Mouse (Mus musculus) midbrain, embryonic 10.5 days (tissue): ENCODE data around the gene Mrpl27. TPM values are rescaled to one million over a fixed set of nuclear protein-coding genes. Genes with fewer than 3 reads are reported as not detected.
"Not testable (repeated sequence)": the region's sequence is repeated elsewhere in the genome, so short reads cannot be mapped to it uniquely, and the experiment has no call there.

Source experiments
- DNase-seq: peaks from one replicate; pipeline ENCODE4 v3.0.0-alpha.2; 2017; ENCODE audit warnings: low spot score
- H3K27ac ChIP-seq: fragments of 300-500 bp; sonication (generic); replicated peaks from 2 replicates; pipeline ENCODE4 v1.5.1; 2016; ENCODE audit warnings: mild to moderate bottlenecking
- H3K27me3 ChIP-seq: fragments of 300-500 bp; sonication (generic); 2 replicates; pipeline ENCODE4 v1.6.1; 2016; ENCODE audit warnings: low read depth, mild to moderate bottlenecking; ENCODE audit not compliant: poor library complexity, severe bottlenecking
- H3K36me3 ChIP-seq: fragments of 300-500 bp; sonication (generic); 2 replicates; pipeline ENCODE4 v1.6.1; 2016; ENCODE audit warnings: mild to moderate bottlenecking, moderate library complexity
- H3K4me1 ChIP-seq: fragments of 300-500 bp; sonication (generic); 2 replicates; pipeline ENCODE4 v1.6.1; 2016
- H3K4me3 ChIP-seq: fragments of 300-500 bp; sonication (generic); 2 replicates; pipeline ENCODE4 v1.5.1; 2016; ENCODE audit warnings: mild to moderate bottlenecking, moderate library complexity
- H3K9me3 ChIP-seq: fragments of 300-500 bp; sonication (generic); replicated peaks from 2 replicates; pipeline ENCODE4 v1.6.1; 2016; ENCODE audit warnings: mild to moderate bottlenecking
- WGBS: fragments of 180-500 bp; shearing (Covaris S2); methylation state at CpG from one replicate; pipeline ENCODE4 v1.1.7; 2016; 5-methylcytosine and 5-hydroxymethylcytosine counted together
- polyA plus RNA-seq: library from polyadenylated mRNA; unstranded; fragments of >200 nt; fragmentation: Nextera tagmentation; extraction: Ambion mirVana; gene quantifications from 2 replicates; pipeline ENCODE4 v1.2.1, GENCODE M21; 2016

Gene Mrpl27
- polyA plus RNA-seq, 1 experiment from 2014 or later, result 145 TPM

- Histone ChIP-seq H3K4me3 (no peak overlapping the region), H3K27ac (no peak overlapping the region), H3K9me3 (no peaks in the 10 kb centered on the region), H3K36me3 (peaks cover 59% of the 10 kb centered on the region), H3K4me1 (peaks cover 16% of the 10 kb centered on the region), H3K27me3 (no peaks in the 10 kb centered on the region)
- DNase-seq, result no peak
- WGBS, result over 99% methylated on average over 5 of the region's 5 CpGs
Observed at GRCm38 (mm10) chr11:94631969-94632368, 21.6 kb upstream of the Mrpl27 start.

- Histone ChIP-seq H3K27ac (no peak overlapping the region), H3K9me3 (no peaks in the 10 kb centered on the region), H3K27me3 (no peaks in the 10 kb centered on the region), H3K36me3 (peaks cover 69% of the 10 kb centered on the region), H3K4me3 (no peak overlapping the region), H3K4me1 (peaks cover 16% of the 10 kb centered on the region)
- 92% methylated on average over 8 of the region's 8 CpGs for WGBS
- no peak for DNase-seq
Observed at GRCm38 (mm10) chr11:94632988-94633387, 20.6 kb upstream of the Mrpl27 start.

- Histone ChIP-seq H3K36me3 (peaks cover 84% of the 10 kb centered on the region), H3K9me3 (no peaks in the 10 kb centered on the region), H3K4me3 (no peak overlapping the region), H3K4me1 (peaks cover 16% of the 10 kb centered on the region), H3K27ac (no peak overlapping the region), H3K27me3 (no peaks in the 10 kb centered on the region)
- 90% methylated on average over 5 of the region's 5 CpGs for WGBS
- no peak for DNase-seq
Observed at GRCm38 (mm10) chr11:94634431-94634830, 19.1 kb upstream of the Mrpl27 start.

- H3K36me3 ChIP-seq, result peaks cover 99% of the 10 kb centered on the region
- H3K4me3 ChIP-seq, result no peak overlapping the region
- 88% methylated on average over 8 of the region's 8 CpGs for WGBS
- H3K4me1 ChIP-seq, result no peaks in the 10 kb centered on the region
- H3K27ac ChIP-seq, result no peak overlapping the region
- DNase-seq, result no peak
- H3K27me3 ChIP-seq, result no peaks in the 10 kb centered on the region
- no peaks in the 10 kb centered on the region for H3K9me3 ChIP-seq
Observed at GRCm38 (mm10) chr11:94644461-94645219, 8.9 kb upstream of the Mrpl27 start.

GRCm38 (mm10) chr11:94646457-94646856, 7.1 kb upstream of the Mrpl27 start:
- Histone ChIP-seq H3K9me3 (no peaks in the 10 kb centered on the region), H3K36me3 (peaks cover 97% of the 10 kb centered on the region), H3K4me3 (no peak overlapping the region), H3K4me1 (no peaks in the 10 kb centered on the region), H3K27me3 (no peaks in the 10 kb centered on the region), H3K27ac (no peak overlapping the region)
- DNase-seq, result no peak
- 90% methylated on average over 4 of the region's 4 CpGs for WGBS

GRCm38 (mm10) chr11:94651241-94651640, 2.3 kb upstream of the Mrpl27 start:
- not testable (repeated sequence) for H3K4me3 ChIP-seq, H3K9me3 ChIP-seq, H3K27ac ChIP-seq, DNase-seq, H3K27me3 ChIP-seq
- WGBS, result 93% methylated on average over 7 of the region's 7 CpGs
- Histone ChIP-seq H3K36me3 (peaks cover 62% of the 10 kb centered on the region), H3K4me1 (peaks cover 27% of the 10 kb centered on the region)

GRCm38 (mm10) chr11:94652973-94653372, 594 bp upstream of the Mrpl27 start:
- Histone ChIP-seq H3K27me3 (no peaks in the 10 kb centered on the region), H3K27ac (peak overlapping the region; percentile 97), H3K4me1 (peaks cover 27% of the 10 kb centered on the region), H3K36me3 (peaks cover 62% of the 10 kb centered on the region), H3K9me3 (no peaks in the 10 kb centered on the region), H3K4me3 (peak overlapping the region; percentile 83)
- WGBS, result 53% methylated on average over 8 of the region's 8 CpGs
- no peak for DNase-seq

GRCm38 (mm10) chr11:94661344-94661743, 7.8 kb downstream of the Mrpl27 start:
- H3K36me3 ChIP-seq, result peaks cover 98% of the 10 kb centered on the region
- DNase-seq, result no peak
- WGBS, result 59% methylated on average over 1 of the region's 1 CpGs
- no peak overlapping the region for H3K27ac ChIP-seq
- no peaks in the 10 kb centered on the region for H3K27me3 ChIP-seq
- H3K4me1 ChIP-seq, result no peaks in the 10 kb centered on the region
- H3K4me3 ChIP-seq, result no peak overlapping the region
- no peaks in the 10 kb centered on the region for H3K9me3 ChIP-seq

GRCm38 (mm10) chr11:94665281-94665680, 11.7 kb downstream of the Mrpl27 start:
- peaks cover 98% of the 10 kb centered on the region for H3K36me3 ChIP-seq
- H3K27ac ChIP-seq, result no peak overlapping the region
- H3K9me3 ChIP-seq, result no peaks in the 10 kb centered on the region
- DNase-seq, result no peak
- H3K27me3 ChIP-seq, result no peaks in the 10 kb centered on the region
- 92% methylated on average over 6 of the region's 6 CpGs for WGBS
- no peaks in the 10 kb centered on the region for H3K4me1 ChIP-seq
- H3K4me3 ChIP-seq, result no peak overlapping the region

- 87% methylated on average over 5 of the region's 5 CpGs for WGBS
- H3K4me3 ChIP-seq, result peak overlapping the region; percentile 12; the same call in 1 of the 2 replicates
- no peak overlapping the region for H3K27ac ChIP-seq
- H3K4me1 ChIP-seq, result peaks cover 52% of the 10 kb centered on the region
- no peaks in the 10 kb centered on the region for H3K27me3 ChIP-seq
- DNase-seq, result no peak
- no peaks in the 10 kb centered on the region for H3K9me3 ChIP-seq
- peaks cover 22% of the 10 kb centered on the region for H3K36me3 ChIP-seq
Observed at GRCm38 (mm10) chr11:94674984-94675383, 21.4 kb downstream of the Mrpl27 start.

- Histone ChIP-seq H3K27ac (no peak overlapping the region), H3K4me1 (peaks cover 52% of the 10 kb centered on the region), H3K36me3 (peaks cover 18% of the 10 kb centered on the region), H3K27me3 (no peaks in the 10 kb centered on the region), H3K4me3 (peak overlapping the region; percentile 93), H3K9me3 (no peaks in the 10 kb centered on the region)
- no peak for DNase-seq
- 82% methylated on average over 5 of the region's 5 CpGs for WGBS
Observed at GRCm38 (mm10) chr11:94675446-94675845, 21.9 kb downstream of the Mrpl27 start.

- peaks cover 52% of the 10 kb centered on the region for H3K4me1 ChIP-seq
- no peaks in the 10 kb centered on the region for H3K9me3 ChIP-seq
- peak overlapping the region; percentile 98 for H3K27ac ChIP-seq
- DNase-seq, result no peak
- no peaks in the 10 kb centered on the region for H3K27me3 ChIP-seq
- WGBS, result 48% methylated on average over 4 of the region's 4 CpGs
- peaks cover 11% of the 10 kb centered on the region; the same call in 1 of the 2 replicates for H3K36me3 ChIP-seq
- peak overlapping the region; percentile 93 for H3K4me3 ChIP-seq
Observed at GRCm38 (mm10) chr11:94676308-94676707, 22.7 kb downstream of the Mrpl27 start.

GRCm38 (mm10) chr11:94676754-94677606, 23.4 kb downstream of the Mrpl27 start, which contains the start of gene Xylt2:
Gene Xylt2, minus strand, starts transcription at chr11:94677515.
- under 1% methylated on average over 81 of the region's 82 CpGs for WGBS
- peak; percentile 90 for DNase-seq
- peak within 1 kb of the TSS; percentile 93 for H3K4me3 ChIP-seq
- no peaks in the 10 kb centered on the region for H3K9me3 ChIP-seq
- H3K27me3 ChIP-seq, result no peaks in the 10 kb centered on the region
- peaks cover 10% of the 10 kb centered on the region; the same call in 1 of the 2 replicates for H3K36me3 ChIP-seq
- peaks cover 47% of the 10 kb centered on the region for H3K4me1 ChIP-seq
- H3K27ac ChIP-seq, result peak within 1 kb of the TSS; percentile 98
